In genomic region chr13:93897943-93898826, GRCm38 (mm10) we compare ENCODE assay signal across 11 mouse cellular contexts.
DNase-seq lines count a peak whose midpoint lies in the region; ATAC-seq lines count a peak whose summit lies in the region.
"Had no signal": no experiment of that assay in that cellular context is flagged by ENCODE, and none has a peak within 500 bp of the region (broad histone marks: within the 10 kb centered on the region; RNA-seq: fewer than 3 reads in every experiment).

No protein-coding gene starts in this region.

- H3K4me3 ChIP-seq in heart, embryonic 10.5 days: no peak overlapping the region
- no peak overlapping the region for H3K4me3 ChIP-seq in forebrain, embryonic 15.5 days
- H3K4me3 ChIP-seq in forebrain, embryonic 12.5 days (replicated peaks): no peak overlapping the region

- H3K4me1 ChIP-seq in heart, embryonic 10.5 days: peaks cover 33% of the 10 kb centered on the region
- H3K4me1 ChIP-seq in forebrain, embryonic 15.5 days: no peaks in the 10 kb centered on the region
- H3K4me1 ChIP-seq in forebrain, embryonic 12.5 days: no peaks in the 10 kb centered on the region

- DNase-seq in heart, embryonic 10.5 days (ENCODE audit: low spot score): peak; percentile 24
- no peak for DNase-seq in heart, postnatal 25 days (ENCODE audit: low spot score)
- peak; percentile 58 for DNase-seq in CD4-positive helper T cell, adult 2 months (ENCODE audit: low read depth, low spot score)
- peak; percentile 64 for DNase-seq in embryo, embryonic 10.5 days (ENCODE audit: low spot score)
- no peak for DNase-seq in c-Kit-positive CD71-positive TER-119-positive erythroid progenitor cells, embryonic 14.5 days (ENCODE audit: low spot score)
- DNase-seq: cerebellum, adult 9-11 months; right cerebral cortex, postnatal 25 days had no signal

- H3K9ac ChIP-seq in forebrain, embryonic 15.5 days (replicated peaks): no peak overlapping the region
- no peak overlapping the region for H3K9ac ChIP-seq in forebrain, embryonic 12.5 days

- no peaks in the 10 kb centered on the region for H3K36me3 ChIP-seq in heart, embryonic 10.5 days
- H3K36me3 ChIP-seq in forebrain, embryonic 15.5 days: no peaks in the 10 kb centered on the region
- H3K36me3 ChIP-seq in forebrain, embryonic 12.5 days (replicated peaks): no peaks in the 10 kb centered on the region

- H3K4me2 ChIP-seq in forebrain, embryonic 15.5 days (replicated peaks): no peak overlapping the region
- H3K4me2 ChIP-seq in forebrain, embryonic 12.5 days: no peak overlapping the region

- no peak overlapping the region; the same call in 1 of the 2 replicates for H3K27ac ChIP-seq in heart, embryonic 10.5 days
- H3K27ac ChIP-seq in forebrain, embryonic 15.5 days (replicated peaks): no peak overlapping the region
- no peak overlapping the region for H3K27ac ChIP-seq in forebrain, embryonic 12.5 days
- H3K27ac ChIP-seq: kidney, postnatal 0 days had no signal

- 52% methylated on average over 13 of the region's 13 CpGs for WGBS in heart, embryonic 10.5 days
- 78% methylated on average over 13 of the region's 13 CpGs for WGBS in forebrain, embryonic 15.5 days
- 76% methylated on average over 13 of the region's 13 CpGs for WGBS in forebrain, embryonic 12.5 days

- no peaks in the 10 kb centered on the region for H3K27me3 ChIP-seq in heart, embryonic 10.5 days (ENCODE audit: insufficient read depth, poor library complexity, severe bottlenecking)
- H3K27me3 ChIP-seq in forebrain, embryonic 15.5 days: no peaks in the 10 kb centered on the region
- H3K27me3 ChIP-seq in forebrain, embryonic 12.5 days: no peaks in the 10 kb centered on the region

- peak; percentile 67 for ATAC-seq in inflammation-experienced regulatory T-cells, adult 6 months
- no peak for ATAC-seq in forebrain, embryonic 15.5 days (replicated peaks)
- no peak for ATAC-seq in forebrain, embryonic 12.5 days (ENCODE audit: low FRiP score)

- H3K9me3 ChIP-seq in heart, embryonic 10.5 days: no peaks in the 10 kb centered on the region
- H3K9me3 ChIP-seq in forebrain, embryonic 15.5 days: no peaks in the 10 kb centered on the region
- H3K9me3 ChIP-seq in forebrain, embryonic 12.5 days: no peaks in the 10 kb centered on the region

- intact Hi-C loops in heart, postnatal 25 days (cut with DNase I): no loop called here

Comparison
In these comparisons a context has a peak if more than half of its experiments do, and no peak if none do; other contexts are left out.
1. DNase-seq: peak in heart, embryonic 10.5 days (single experiment), CD4-positive helper T cell, adult 2 months (single experiment) and embryo, embryonic 10.5 days (single experiment); none in heart, postnatal 25 days (single experiment) and c-Kit-positive CD71-positive TER-119-positive erythroid progenitor cells, embryonic 14.5 days (single experiment).